Mouse (Mus musculus) hindbrain, postnatal 0 days (tissue): ENCODE measurements around the gene Sars2. TPM values are rescaled to one million over a fixed set of nuclear protein-coding genes. Genes with fewer than 3 reads are reported as not detected.

ENCODE experiments used
- ATAC-seq: fragments of 200-750 bp; cut with Nextera tagmentation; 2 replicates; pipeline ENCODE4 v1.8.0; 2017; ENCODE audit warnings: mild to moderate bottlenecking, moderate TSS enrichment, moderate library complexity
- DNase-seq: peaks from one replicate; pipeline ENCODE4 v3.0.0-alpha.2; 2015; ENCODE audit warnings: low spot score
- H3K27ac ChIP-seq: fragments of 300-500 bp; sonication (generic); 2 replicates; pipeline ENCODE4 v1.5.1; 2014; ENCODE audit warnings: mild to moderate bottlenecking
- H3K27me3 ChIP-seq: fragments of 300-500 bp; sonication (generic); 2 replicates; pipeline ENCODE4 v1.6.1; 2014; ENCODE audit warnings: low read length, mixed read lengths; ENCODE audit not compliant: insufficient read depth
- H3K36me3 ChIP-seq: fragments of 300-500 bp; sonication (generic); 2 replicates; pipeline ENCODE4 v1.6.1; 2014; ENCODE audit warnings: low read length, mixed read lengths; ENCODE audit not compliant: insufficient read depth
- H3K4me1 ChIP-seq: fragments of 300-500 bp; sonication (generic); 2 replicates; pipeline ENCODE4 v1.6.1; 2014; ENCODE audit warnings: antibody characterized with exemption, low read length, mixed read lengths; ENCODE audit not compliant: insufficient read depth
- H3K4me2 ChIP-seq: fragments of 300-500 bp; sonication (generic); 2 replicates; pipeline ENCODE4 v1.6.1; 2014; ENCODE audit warnings: low read depth, mild to moderate bottlenecking, low read length, moderate library complexity, mixed read lengths
- H3K4me3 ChIP-seq: fragments of 300-500 bp; sonication (generic); 2 replicates; pipeline ENCODE4 v1.5.1; 2014; ENCODE audit warnings: low read length
- H3K9ac ChIP-seq: fragments of 300-500 bp; sonication (generic); replicated peaks from 2 replicates; pipeline ENCODE4 v1.6.1; 2014; ENCODE audit warnings: mild to moderate bottlenecking, low read length, moderate library complexity, mixed read lengths
- H3K9me3 ChIP-seq: fragments of 300-500 bp; sonication (generic); 2 replicates; pipeline ENCODE4 v1.6.1; 2016; ENCODE audit warnings: low read length, mixed read lengths
- CTCF ChIP-seq: IDR thresholded peaks from 2 replicates; pipeline ENCODE4 v1.5.1; 2016; ENCODE audit warnings: antibody characterized with exemption, control low read depth, low read depth
- WGBS: fragments of 180-500 bp; shearing (Covaris S2); extraction: QIAGEN DNeasy Blood & Tissue Kit; methylation state at CpG from one replicate; pipeline ENCODE4 v1.1.7; 2014; 5-methylcytosine and 5-hydroxymethylcytosine counted together
- polyA plus RNA-seq: library from polyadenylated mRNA; unstranded; fragments of >200 nt; fragmentation: Nextera tagmentation; extraction: Ambion mirVana; gene quantifications from 2 replicates; pipeline ENCODE4 v1.2.1, GENCODE M21; 2015
- total RNA-seq: library from RNA; depleted of rRNA; stranded (reverse); fragments of >200 nt; gene quantifications from 2 replicates; pipeline ENCODE4 v1.2.3, GENCODE M21; 2014

The Sars2 gene
- total and polyA plus RNA-seq, 2 experiments from 2014 or later, result 17.3 to 18.9 TPM

DNA sequence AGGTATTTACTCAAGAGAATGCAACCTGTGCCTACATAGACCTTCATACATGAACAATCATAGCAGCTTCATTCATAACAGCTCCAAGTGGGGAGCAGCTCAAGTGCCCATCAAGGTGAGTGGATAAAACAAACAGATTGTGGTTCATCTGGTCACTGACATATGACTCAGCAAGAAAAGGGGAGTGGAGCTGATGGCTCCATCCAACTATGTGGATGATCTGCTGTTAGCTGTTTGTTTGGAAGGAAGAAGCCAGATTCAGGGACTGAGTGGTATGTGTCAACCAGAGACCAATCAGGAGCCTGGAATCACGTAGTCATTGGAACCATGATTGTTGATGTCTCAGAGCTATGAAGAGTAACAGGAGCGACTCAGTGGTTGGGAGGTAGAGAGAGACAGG is 17.2 kb upstream of the Sars2 start:
- ATAC-seq (no peak), DNase-seq (no peak)
- Histone ChIP-seq H3K27me3 (no peaks in the 10 kb centered on the region), H3K4me2 (no peak overlapping the region), H3K36me3 (no peaks in the 10 kb centered on the region), H3K9ac (no peak overlapping the region), H3K27ac (no peak overlapping the region), H3K4me1 (no peaks in the 10 kb centered on the region), H3K9me3 (no peaks in the 10 kb centered on the region), H3K4me3 (no peak overlapping the region)
- WGBS, result 92% methylated on average over 2 of the region's 2 CpGs
- no peak for TF ChIP-seq CTCF

DNA sequence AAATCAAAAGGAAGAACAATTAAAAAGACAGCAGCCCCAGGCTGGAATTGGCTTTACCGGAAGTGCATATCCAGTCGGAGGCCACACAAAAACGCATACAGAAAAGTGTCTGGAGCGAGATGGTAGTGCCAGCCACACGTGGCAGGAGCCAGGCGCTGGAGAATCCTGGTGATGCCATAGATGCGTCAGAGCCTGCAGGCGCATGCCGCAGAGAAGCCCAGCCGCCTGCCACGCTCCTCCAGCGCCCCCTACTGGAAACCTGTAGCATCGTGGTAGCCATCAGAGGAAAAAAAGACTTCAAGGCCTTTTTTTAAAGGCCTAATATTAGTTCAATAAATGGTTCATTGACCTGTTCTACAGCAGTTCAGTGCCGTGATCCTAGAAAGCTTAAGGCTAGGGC is 15.2 kb upstream of the Sars2 start:
- no peak overlapping the region for H3K4me3 ChIP-seq
- ATAC-seq (peak; percentile 78), DNase-seq (peak; percentile 90)
- no peak overlapping the region for H3K27ac ChIP-seq
- H3K27me3 ChIP-seq, result no peaks in the 10 kb centered on the region
- H3K9me3 ChIP-seq, result peaks cover 3% of the 10 kb centered on the region; the same call in 1 of the 2 replicates
- peak overlapping the region; percentile 30 for H3K4me2 ChIP-seq
- no peaks in the 10 kb centered on the region for H3K4me1 ChIP-seq
- 6% methylated on average over 14 of the region's 14 CpGs for WGBS
- no peak overlapping the region for H3K9ac ChIP-seq
- H3K36me3 ChIP-seq, result no peaks in the 10 kb centered on the region
- peak; percentile 94 for TF ChIP-seq CTCF

DNA sequence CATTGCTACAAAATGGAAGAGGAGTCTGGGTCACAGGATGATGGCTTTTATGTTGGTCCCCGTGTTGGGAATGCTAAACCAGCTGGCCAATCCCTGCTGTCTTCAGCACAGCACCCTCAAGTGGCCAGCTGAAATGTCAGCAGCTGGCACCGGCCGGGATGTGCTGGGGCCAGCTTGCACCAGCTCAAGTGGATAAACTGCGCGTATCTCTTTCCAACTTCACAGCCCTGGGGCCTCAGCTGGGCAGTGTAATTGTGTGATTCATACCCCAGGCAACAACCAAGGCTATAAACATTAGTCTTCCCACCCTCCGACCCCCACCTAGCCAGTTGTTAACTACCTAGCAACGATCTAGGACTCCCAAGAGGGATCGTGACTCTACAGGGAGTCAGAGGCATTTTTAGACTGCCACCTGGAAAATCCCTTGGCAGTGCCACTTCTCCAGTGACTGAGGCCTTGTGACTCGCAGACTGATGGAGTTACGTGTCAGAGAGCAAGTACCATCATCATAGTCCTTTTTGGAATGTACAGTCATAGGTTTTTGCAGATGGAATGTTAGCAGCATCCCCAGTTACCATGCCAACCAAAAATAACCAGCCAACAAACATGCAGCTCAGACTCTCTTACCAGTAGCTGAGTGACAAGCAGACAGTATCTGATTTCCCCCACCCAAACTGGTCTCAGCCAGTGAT is 14.0 kb upstream of the Sars2 start:
- Histone ChIP-seq H3K9me3 (peaks cover 3% of the 10 kb centered on the region; the same call in 1 of the 2 replicates), H3K4me1 (no peaks in the 10 kb centered on the region), H3K4me2 (no peak overlapping the region), H3K4me3 (no peak overlapping the region), H3K27me3 (no peaks in the 10 kb centered on the region), H3K27ac (no peak overlapping the region), H3K36me3 (no peaks in the 10 kb centered on the region), H3K9ac (0 out of 2 replicates have a peak overlapping the region, but pooled peaks have one; percentile 24)
- TF ChIP-seq CTCF, result peak; percentile 65
- ATAC-seq, result peak; percentile 65
- WGBS, result 36% methylated on average over 10 of the region's 10 CpGs
- DNase-seq, result peak; percentile 72

DNA sequence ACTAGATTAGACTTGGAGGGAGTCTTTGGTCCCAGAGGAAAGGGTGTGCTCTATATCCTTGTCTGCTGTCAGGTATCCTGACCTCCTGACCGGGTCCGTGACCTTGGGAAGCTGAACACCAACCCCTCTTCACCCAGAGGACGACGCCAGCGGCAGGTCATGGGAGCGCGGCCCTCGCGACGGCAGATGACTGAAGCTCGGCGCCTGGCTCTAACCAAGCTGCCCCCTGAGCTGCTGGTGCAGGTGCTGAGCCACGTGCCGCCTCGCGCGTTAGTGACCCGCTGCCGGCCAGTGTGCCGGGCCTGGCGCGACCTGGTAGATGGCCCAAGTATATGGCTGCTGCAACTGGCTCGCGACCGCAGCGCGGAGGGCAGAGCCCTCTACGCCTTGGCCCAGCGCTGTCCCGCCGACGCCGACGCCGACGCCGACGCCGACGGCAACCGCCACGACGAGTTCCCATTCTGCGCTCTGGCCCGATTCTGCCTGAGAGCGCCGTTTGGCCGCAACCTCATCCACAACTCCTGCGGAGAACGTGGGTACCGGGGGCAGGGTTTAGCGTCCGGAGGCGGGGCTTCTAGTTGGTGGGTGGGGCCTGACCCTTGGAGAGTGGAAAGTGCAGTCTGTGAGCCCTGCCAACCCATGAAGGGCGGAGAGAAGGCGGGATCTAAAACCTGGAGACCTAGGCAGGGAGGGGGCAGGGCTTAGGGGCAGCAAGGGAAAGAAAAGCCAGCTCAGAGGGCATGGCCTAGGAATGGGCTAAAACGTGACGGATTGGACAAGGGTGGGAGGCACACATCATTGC is 9.2 kb upstream of the Sars2 start:
- Histone ChIP-seq H3K27me3 (no peaks in the 10 kb centered on the region), H3K27ac (no peak overlapping the region), H3K4me1 (no peaks in the 10 kb centered on the region), H3K4me3 (peak overlapping the region; percentile 38), H3K9me3 (peaks cover 3% of the 10 kb centered on the region; the same call in 1 of the 2 replicates), H3K36me3 (no peaks in the 10 kb centered on the region), H3K9ac (peak overlapping the region; percentile 41; the same call in 1 of the 2 replicates), H3K4me2 (peak overlapping the region; percentile 56)
- TF ChIP-seq CTCF, result no peak
- DNase-seq (peak; percentile 66), ATAC-seq (peak; percentile 77)
- 4% methylated on average over 58 of the region's 58 CpGs for WGBS

DNA sequence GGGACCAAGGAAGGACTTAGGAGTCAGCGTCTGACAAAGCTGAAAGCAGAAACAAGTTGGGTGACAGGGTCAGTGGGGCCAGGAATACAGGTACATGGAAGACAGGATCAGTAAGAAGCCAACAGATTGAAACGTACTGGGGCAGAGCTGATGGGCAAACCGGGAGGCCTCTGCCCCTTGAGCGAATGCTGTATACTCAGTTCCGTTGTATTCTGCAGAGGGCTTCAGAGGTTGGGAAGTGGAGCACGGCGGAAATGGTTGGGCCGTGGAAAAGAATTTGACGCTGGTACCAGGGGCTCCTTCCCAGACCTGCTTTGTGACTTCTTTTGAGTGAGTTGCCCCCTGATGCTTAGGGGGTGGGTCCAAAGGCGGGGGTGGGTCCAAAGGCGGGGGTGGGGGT is 8.6 kb upstream of the Sars2 start:
- ATAC-seq (0 out of 2 replicates have a peak, but pooled peaks have one; percentile 1), DNase-seq (no peak)
- H3K9me3 ChIP-seq, result peaks cover 3% of the 10 kb centered on the region; the same call in 1 of the 2 replicates
- no peaks in the 10 kb centered on the region for H3K27me3 ChIP-seq
- H3K4me2 ChIP-seq, result peak overlapping the region; percentile 56
- no peak for TF ChIP-seq CTCF
- 13% methylated on average over 11 of the region's 11 CpGs for WGBS
- H3K27ac ChIP-seq, result no peak overlapping the region
- H3K4me3 ChIP-seq, result peak overlapping the region; percentile 38
- H3K9ac ChIP-seq, result no peak overlapping the region
- no peaks in the 10 kb centered on the region for H3K36me3 ChIP-seq
- no peaks in the 10 kb centered on the region for H3K4me1 ChIP-seq

DNA sequence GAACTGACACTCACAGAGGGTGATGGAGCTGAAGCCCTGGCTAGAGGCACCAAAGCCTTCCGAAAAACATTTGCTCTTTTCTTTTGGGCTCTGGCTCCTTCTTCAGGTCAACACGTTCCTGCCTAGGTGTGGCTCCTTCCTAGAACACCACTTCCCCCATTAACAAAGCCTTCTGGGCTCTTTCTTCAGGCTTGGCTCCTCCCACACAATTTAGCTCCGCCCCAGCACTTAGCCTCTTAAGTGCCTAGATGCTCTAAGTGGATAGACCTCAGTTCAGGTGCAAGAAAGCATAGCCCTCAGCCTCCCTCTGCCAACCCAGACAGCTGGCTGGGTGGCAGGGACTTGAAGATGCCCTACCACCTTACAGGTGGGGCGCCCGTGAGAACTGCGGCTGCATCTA is 6.1 kb upstream of the Sars2 start:
- Histone ChIP-seq H3K27me3 (no peaks in the 10 kb centered on the region), H3K9ac (no peak overlapping the region), H3K4me2 (no peak overlapping the region), H3K36me3 (no peaks in the 10 kb centered on the region), H3K4me1 (no peaks in the 10 kb centered on the region), H3K9me3 (peaks cover 3% of the 10 kb centered on the region; the same call in 1 of the 2 replicates), H3K4me3 (no peak overlapping the region), H3K27ac (no peak overlapping the region)
- TF ChIP-seq CTCF, result no peak
- no peak for ATAC-seq
- 85% methylated on average over 6 of the region's 6 CpGs for WGBS
- no peak for DNase-seq

DNA sequence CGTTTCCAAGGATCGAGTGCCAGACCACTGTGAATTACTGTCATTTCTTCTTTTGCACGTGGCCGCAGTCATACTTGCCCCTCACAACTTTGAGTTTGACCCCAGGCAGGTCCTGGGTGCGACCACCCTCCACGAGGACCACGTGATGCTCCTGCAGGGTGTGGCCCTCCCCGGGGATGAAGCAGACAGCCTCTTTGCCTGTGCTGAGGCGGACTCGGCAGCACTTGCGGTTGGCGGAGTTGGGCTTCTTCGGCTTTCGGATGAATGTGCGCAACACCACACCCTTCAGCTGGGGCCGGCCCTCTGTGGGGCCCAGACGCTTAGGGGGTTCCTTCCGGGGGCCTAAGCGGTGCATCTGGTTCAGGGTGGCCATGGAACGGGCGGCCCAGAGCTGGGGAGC is 2.0 kb upstream of the Sars2 start:
- Histone ChIP-seq H3K9me3 (no peaks in the 10 kb centered on the region), H3K9ac (no peak overlapping the region), H3K4me1 (peaks cover 9% of the 10 kb centered on the region; the same call in 1 of the 2 replicates), H3K4me3 (no peak overlapping the region), H3K27ac (no peak overlapping the region), H3K27me3 (no peaks in the 10 kb centered on the region), H3K4me2 (no peak overlapping the region), H3K36me3 (no peaks in the 10 kb centered on the region)
- WGBS, result 95% methylated on average over 21 of the region's 21 CpGs
- ATAC-seq, result no peak
- no peak for TF ChIP-seq CTCF
- no peak for DNase-seq
